Mouse (Mus musculus): ENCODE measurements at regions not wholly inside any gene's neighbourhood (a gene's known extent, or its start where the extent isn't known, plus 50 kb on each side); places are given as distances from the start of the nearest gene placed in this dataset.
"Not testable (repeated sequence)": the region's sequence is repeated elsewhere in the genome, so short reads cannot be mapped to it uniquely, and the experiment has no call there.

GRCm38 (mm10) chr17:6489926-6490564 is 60.1 kb downstream of the Dynlt1b start:
- DNase-seq (ENCODE audit: low spot score in 2 of 2) = not testable (repeated sequence)

DNA sequence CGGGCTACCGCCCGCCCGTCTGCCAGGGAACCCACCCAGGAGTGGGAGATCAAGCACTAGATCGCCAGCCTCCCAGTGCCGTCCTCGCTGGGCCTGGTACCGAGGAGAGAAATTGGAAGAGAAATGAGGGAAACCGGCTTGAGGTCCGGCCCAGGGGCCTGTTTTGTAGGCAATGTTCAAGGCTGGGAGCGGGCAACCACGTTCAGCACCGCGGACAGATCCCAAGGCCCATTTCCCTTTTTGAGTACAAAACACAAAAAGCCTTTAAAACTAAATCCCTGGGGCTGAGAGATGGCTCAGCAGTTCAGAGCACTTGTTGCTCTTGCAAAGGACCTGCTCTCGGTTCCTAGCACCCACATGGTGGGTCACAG is 60.6 kb downstream of the Dynlt1b start:
- DNase-seq (ENCODE audit: low spot score in 2 of 2) = not testable (repeated sequence)

GRCm38 (mm10) chr17:6492501-6492900 is 62.6 kb downstream of the Dynlt1b start:
- peak; percentile 41 to 64 for DNase-seq (ENCODE audit: low spot score in 2 of 2)

- peak; percentile 73 to 80 for DNase-seq (ENCODE audit: low spot score in 2 of 2)
Measured at GRCm38 (mm10) chr17:6492950-6493349, 63.0 kb downstream of the Dynlt1b start.

- DNase-seq (ENCODE audit: low spot score in 2 of 2) = not testable (repeated sequence)
Measured at GRCm38 (mm10) chr17:6496491-6496890, 66.6 kb downstream of the Dynlt1b start.

DNA sequence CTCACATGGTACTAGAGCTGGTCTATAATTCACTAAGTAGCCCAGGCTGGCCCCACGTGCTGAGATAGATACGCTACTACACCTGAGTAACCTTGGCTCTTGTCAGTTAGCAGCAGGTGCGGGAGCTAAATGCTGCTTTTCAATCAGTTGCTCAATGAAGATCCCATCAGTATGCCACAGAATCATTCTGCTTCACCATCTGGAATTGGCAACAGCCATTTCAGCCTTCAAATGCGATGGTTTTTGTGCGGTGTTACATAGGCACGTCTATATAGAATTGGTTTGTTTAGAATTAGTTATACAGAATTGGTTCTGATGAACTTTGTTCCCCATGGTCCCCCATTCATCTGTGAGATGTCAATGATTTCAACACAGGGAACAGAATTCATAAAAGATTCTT is 72.8 kb downstream of the Dynlt1b start:
- DNase-seq (ENCODE audit: low spot score in 2 of 2) = not testable (repeated sequence)

- not testable (repeated sequence) for DNase-seq (ENCODE audit: low spot score in 2 of 2)
Measured at GRCm38 (mm10) chr17:6505896-6506295, 76.0 kb downstream of the Dynlt1b start.

DNA sequence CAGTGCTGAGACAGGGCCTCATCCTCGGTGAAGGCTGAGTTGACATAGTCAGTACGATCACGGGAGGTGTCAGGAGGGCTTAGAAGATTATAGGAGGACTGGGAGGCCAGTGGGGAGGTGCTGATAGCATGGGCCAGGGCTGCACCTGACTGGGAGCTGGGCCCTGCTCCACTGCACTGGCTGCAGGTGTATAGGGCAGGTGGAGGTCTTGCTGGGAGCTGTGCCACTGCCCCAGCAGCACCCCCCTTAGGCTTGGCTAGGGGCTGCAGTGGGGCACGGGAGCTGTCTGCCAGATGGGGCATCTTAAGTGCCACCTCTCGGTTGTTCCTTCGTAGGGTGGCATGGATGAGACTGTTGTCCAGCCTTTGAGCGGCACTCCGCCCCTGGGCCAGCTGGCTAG is 85.2 kb downstream of the Dynlt1b start:
- not testable (repeated sequence) for DNase-seq (ENCODE audit: low spot score in 2 of 2)

DNA sequence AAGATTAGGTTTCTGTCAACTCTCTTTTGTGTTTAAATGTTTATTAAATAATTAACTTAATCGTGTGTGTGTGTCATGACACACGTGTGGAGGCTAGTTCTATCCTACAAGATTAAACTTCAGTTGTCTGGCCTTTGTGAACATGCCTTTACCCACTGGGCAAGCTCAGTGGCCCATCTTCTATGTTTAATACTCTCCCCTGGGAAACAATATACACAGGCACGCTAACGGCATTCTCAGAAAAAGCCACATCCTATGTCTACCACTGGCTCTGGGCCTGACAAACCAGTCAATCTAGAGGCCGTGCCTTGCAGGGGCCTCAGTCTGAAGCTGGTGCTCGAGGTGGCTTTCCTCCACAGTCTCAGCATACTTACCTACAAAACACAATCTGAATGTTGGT is 82.4 kb upstream of the Dynlt1c start:
- DNase-seq (ENCODE audit: low spot score in 2 of 2) = not testable (repeated sequence)

DNA sequence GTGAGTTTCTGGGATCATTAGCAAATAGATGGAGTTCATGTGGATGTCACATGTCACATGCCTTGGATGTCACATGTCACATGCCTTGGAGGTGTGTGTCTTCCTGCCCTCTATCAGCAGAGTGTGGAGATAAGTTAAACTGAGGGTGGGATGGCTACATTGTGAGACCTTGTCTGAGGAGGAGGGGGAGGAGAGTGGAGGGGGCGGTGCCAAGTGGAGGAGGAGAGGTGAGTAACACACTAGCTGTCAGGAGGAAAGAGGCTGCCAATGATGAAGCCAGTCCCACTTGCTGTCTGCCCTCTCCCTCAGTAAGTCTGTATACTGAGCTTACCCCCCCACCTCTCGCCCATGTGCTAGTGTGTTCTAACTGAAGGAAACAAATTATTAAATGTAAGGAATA is 81.5 kb upstream of the Dynlt1c start:
- not testable (repeated sequence) for DNase-seq (ENCODE audit: low spot score in 2 of 2)

- DNase-seq (ENCODE audit: low spot score in 2 of 2) = not testable (repeated sequence)
Measured at GRCm38 (mm10) chr17:6520751-6521150, 80.7 kb upstream of the Dynlt1c start.

DNA sequence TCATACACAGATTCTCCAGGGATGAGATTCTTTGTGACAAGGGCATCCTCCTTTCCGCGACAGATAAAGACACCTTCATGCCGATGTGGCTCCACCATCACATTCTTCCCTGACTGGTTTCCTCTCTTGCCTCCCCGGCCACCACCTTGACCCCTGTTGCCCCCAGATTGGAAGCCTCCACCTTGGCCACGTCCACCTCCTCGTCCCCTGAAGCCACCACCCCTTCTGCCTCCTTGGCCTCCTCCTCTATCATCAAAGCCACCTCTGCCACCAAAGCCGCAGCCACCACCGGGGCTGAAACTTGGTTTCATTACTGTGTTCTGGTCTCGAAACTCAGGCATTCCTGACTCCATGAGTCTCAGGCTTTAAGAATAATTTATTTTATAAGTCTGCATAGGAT is 79.3 kb upstream of the Dynlt1c start:
- not testable (repeated sequence) for DNase-seq (ENCODE audit: low spot score in 2 of 2)

- DNase-seq (ENCODE audit: low spot score in 2 of 2) = not testable (repeated sequence)
Measured at GRCm38 (mm10) chr17:6538723-6539122, 62.7 kb upstream of the Dynlt1c start.

DNA sequence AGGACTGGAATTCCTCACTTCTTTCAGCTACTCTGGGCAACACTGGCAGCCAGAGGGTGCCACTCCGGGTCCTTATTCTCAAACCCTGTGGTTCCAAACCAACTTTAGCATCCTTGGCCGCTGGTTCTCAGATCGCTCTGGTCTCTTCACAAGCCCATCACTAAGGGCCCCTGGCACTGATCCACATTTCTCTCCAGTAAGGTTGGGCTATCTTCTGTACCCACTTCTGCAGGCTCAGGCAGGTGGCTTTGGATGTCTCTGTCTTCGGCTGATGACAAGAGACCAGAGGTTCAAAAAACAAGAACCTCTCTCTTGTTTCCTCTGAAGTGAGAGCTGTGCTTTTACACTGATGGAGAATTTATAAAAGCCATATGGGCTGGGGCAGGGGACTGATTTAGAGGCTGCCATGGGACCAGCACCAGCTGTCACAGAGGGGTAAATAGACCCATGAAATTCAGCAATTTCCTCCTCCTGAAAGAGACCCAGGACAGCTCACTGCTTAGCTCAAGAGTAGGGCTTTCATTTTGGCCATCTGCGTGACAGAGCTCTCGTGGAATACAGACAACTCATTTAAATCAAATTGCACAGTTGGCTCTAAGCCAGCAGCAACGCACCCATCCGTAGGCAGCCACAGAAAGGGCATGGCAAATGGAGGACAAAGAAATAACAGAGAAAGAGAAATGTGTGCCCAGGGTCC is 54.3 kb upstream of the Dynlt1c start:
- DNase-seq (ENCODE audit: low spot score in 2 of 2) = not testable (repeated sequence)

GRCm38 (mm10) chr17:6547937-6548336 is 53.5 kb upstream of the Dynlt1c start:
- not testable (repeated sequence) for DNase-seq (ENCODE audit: low spot score in 2 of 2)

Measured in thymus, postnatal 10 days (tissue).